Mouse (Mus musculus) spleen, embryonic (tissue): Measurements from ENCODE around the gene Ttc19.

Experiments used
- CTCF ChIA-PET: fragments of 350-600 bp; sonication (Branson Sonifier 250); formaldehyde crosslinking; loops from one replicate; lab custom pipeline; 2022; lab: Charles Lee

The Ttc19 gene

DNA sequence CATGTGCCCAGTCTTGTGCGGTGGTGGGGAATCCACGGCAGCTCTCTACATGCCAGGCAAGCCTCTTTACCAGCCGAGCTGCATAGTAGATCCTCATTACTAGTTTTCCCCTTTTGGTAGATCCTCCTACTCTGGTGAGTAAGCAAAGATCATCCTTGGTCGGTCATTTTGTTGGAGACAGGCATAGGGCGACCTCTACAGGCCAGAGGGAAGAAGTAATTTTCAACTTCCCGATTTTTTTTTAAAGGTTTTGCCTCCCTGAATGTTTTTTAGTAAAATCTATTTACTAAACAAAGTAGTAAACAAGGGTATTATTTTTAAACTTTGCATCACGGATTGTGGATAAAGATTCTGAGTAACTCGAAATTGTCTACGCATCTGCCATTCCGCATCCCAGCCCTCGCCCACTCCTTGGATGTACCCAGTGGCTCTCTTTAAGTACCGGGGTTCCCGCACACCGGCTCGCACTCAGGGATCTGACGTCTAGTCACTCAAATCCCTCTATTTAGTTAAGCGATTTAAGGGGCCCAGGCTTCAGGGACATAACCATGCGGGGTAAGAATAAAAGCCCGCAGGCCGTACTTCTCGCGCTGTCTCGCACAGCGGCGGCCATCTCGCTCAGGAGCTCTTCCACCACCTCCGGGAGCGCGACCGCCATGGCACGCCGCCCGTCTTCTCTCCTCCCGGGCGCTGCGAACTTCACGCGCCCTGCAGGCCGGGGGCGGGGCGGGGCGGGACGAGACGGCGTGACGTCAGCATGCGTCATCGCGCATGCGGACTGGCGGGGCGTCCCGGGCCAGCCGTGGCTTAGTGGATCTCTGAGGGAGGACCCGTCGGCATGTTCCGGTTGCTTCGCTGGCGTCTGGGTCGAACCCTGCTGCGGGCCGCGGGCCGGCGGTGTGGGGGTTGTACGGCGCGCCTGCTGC lies at the start of gene Ttc19, which contains the start of gene Zswim7:
Gene Ttc19, plus strand, starts transcription at position 799 of the 926 bp plus-strand sequence.
Gene Zswim7, minus strand, starts transcription at position 701 of the 926 bp plus-strand sequence.
- CTCF ChIA-PET: interaction anchor here (0.7 kb wide), 1 partner anchor 1503 kb away, joined by 6 read pairs; no protein-coding TSS in a partner anchor

- CTCF ChIA-PET: no interaction called here
Measured at GRCm38 (mm10) chr11:62240631-62241261, 40.5 kb upstream of the Ttc19 start.

DNA sequence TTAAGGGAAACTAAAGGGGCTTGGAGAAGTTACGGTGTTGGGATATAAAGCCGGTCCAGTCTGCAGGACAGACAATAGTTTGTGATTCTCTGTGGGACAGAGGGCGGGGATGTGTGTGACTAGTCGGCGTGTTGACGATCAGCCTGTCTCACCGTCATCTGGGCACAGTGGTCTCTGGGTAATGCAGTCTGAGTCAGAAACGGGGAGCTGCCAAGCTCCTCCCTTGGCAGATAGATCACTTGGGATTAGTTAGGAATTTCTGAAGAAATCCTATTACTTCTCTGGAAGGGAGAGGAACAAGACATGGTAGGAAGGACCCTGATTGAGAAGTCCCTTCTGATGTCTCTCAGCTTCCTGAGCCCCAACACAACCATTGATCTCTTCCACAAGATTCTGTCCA lies 37.4 kb upstream of the Ttc19 start:
- CTCF ChIA-PET: no interaction called here

GRCm38 (mm10) chr11:62244471-62244870 lies 36.8 kb upstream of the Ttc19 start:
- CTCF ChIA-PET: no interaction called here

GRCm38 (mm10) chr11:62247759-62248400 lies 33.4 kb upstream of the Ttc19 start:
- CTCF ChIA-PET: interaction anchor here (0.6 kb wide), 1 partner anchor 58 kb away, joined by 3 read pairs; no protein-coding TSS in a partner anchor

GRCm38 (mm10) chr11:62248401-62249244 lies 32.6 kb upstream of the Ttc19 start, which contains the start of gene Adora2b:
Gene Adora2b (plus strand): TSS chr11:62248984.
- CTCF ChIA-PET: no interaction called here

DNA sequence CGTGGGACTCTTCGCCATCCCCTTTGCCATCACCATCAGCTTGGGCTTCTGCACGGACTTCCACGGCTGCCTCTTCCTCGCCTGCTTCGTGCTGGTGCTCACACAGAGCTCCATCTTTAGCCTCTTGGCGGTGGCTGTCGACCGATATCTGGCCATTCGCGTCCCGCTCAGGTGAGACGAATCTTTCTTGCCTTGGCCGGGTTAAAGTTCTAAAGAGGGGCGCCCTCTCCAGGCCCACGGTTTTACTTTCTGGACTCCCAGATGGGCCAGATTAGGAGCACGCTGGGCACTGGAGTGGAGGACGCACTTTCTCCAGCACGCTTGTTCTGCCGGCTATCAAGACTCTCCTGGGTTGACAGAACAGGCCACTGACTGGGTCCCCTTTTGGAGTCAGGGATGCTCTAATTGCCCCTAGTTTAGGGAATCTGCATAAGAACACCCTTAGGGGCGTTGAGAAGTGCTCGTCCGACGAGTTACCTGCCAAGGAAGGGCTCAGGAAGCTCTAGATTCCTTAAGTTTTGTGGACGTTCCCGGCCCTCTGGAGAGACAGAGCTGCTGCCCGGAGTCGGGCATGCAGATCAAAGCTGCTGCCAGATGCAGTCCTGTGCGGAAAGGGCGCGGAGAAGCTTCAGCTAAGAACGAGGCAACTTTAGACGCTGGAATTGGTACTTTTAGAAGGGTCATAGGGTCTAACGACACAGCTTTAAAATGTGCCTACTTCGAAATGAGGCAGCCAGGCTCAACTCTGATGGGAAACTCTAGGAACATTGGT lies 31.8 kb upstream of the Ttc19 start:
- CTCF ChIA-PET: interaction anchor here (0.5 kb wide), 1 partner anchor 115 kb away, joined by 4 read pairs; no protein-coding TSS in a partner anchor

DNA sequence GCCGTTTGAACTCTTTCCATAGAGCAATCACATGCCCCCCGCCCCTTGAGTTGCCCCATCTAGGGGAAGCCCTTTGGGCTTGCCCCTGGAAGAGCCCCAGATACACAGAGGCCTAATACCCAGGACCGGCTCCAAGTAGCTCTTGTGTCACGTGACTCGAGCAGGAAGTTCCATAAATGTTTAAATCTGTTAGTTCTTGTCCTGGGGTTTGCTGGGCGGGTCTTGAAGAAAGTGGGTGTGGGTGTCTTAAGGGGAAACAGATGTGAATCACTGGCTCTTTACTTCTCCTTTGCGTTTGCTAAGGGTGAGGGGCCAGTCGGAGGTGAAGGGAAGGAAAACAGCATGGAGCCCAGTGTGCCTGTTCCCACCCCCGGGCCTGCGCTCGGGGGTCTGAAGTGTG lies 30.2 kb upstream of the Ttc19 start:
- CTCF ChIA-PET: no interaction called here

GRCm38 (mm10) chr11:62253380-62253779 lies 27.9 kb upstream of the Ttc19 start:
- CTCF ChIA-PET: no interaction called here

- CTCF ChIA-PET: no interaction called here
Measured at GRCm38 (mm10) chr11:62259214-62259613, 22.1 kb upstream of the Ttc19 start.

DNA sequence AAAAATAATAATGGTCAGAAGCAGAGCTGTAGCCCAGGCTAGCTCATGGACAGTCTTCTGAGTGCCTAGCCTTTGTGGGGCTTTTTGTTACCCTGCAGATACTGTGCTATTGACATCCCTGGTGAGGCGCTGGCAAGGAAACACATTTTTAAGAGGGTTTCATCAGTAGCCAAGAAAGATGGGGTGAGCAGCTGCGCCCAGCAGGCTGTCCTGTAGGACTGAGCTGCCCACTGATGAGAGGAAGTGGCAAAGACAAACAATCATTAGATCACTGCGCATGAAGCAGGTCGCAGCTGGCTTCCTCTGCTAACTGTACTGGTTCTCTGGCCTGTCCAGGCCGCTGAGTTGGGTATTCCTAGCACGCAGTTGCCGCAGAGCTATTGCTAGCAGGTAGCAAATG lies 17.7 kb upstream of the Ttc19 start:
- CTCF ChIA-PET: no interaction called here

- CTCF ChIA-PET: no interaction called here
Measured at GRCm38 (mm10) chr11:62264018-62264417, 17.3 kb upstream of the Ttc19 start.

- CTCF ChIA-PET: no interaction called here
Measured at GRCm38 (mm10) chr11:62265642-62266041, 15.6 kb upstream of the Ttc19 start.

DNA sequence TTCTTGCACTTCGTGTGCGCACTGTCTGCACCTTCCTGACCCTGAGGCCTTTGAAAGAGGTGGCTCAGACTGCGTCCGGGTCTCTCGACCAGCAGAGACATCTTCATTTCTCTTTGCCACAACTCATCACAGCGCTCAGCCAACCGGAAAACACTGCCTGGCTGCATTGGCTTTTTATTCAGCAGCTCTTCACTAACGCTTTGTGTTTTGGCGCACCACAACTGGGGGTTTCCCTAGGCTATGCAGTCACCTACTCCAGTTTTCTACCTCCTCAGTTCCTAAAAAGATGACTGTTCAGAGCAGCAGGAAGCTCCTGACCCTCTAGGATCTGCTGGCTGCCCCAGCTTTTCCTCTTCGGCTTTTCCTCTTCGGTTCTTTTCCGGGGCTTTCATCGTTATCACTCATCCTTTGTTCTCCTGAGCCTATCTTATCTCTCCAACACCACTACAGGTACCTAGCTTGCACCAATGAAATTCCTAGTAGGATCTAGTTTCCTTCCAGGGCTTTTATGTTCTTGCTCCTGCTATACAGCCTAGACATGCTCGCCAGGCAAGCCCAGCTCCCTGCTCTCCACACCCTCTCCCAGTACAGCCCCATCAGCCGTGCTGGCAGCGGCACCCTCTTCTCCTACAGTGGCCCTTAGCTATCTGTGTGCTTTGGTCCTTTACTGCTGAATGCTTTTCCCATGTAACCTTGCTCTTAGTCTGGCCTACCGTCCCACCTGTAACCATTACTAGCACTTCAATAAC lies 14.6 kb upstream of the Ttc19 start:
- CTCF ChIA-PET: no interaction called here

DNA sequence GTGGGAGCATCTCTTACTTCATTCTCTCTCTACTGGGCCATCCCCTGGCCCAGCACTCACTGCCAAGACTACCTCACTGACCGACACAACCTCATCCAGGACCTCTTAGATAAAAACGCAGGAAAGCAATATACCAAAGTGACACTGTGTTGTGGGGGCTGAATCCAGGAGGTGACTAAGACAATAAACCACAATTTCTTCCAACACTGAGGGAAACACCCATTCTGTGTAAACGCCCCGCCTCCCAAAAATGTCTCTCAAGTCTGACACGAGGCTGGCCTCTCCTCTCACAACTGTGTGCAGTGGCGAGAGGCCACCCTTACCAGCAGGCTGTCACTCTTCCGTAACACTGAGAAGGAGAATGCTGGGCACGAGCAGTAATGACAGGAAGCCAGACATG lies 12.9 kb upstream of the Ttc19 start:
- CTCF ChIA-PET: no interaction called here

DNA sequence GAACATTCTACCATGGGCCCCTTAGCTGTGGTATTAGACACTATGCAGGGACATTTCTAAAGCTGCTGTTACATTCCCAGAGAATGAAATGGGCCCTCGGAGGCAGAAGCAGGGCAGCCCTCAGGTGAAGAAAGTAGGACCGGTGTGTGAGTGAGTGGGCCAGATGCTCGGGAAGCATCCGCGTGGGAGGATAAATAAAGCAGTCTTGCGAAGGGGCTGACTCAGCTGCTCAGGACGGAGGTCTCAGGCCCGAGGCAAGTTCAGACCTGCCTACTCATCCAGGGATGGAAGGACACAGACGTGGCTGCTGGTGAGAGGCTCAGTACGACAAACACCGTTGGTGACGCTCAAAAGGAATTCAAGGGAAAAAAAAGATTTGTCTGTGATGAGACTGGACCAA lies 12.2 kb upstream of the Ttc19 start:
- CTCF ChIA-PET: no interaction called here

GRCm38 (mm10) chr11:62270851-62271250 lies 10.4 kb upstream of the Ttc19 start:
- CTCF ChIA-PET: no interaction called here

- CTCF ChIA-PET: no interaction called here
Measured at GRCm38 (mm10) chr11:62277086-62277485, 4.2 kb upstream of the Ttc19 start.

GRCm38 (mm10) chr11:62278027-62278426 lies 3.2 kb upstream of the Ttc19 start:
- CTCF ChIA-PET: no interaction called here

GRCm38 (mm10) chr11:62281601-62281997 lies 326 bp downstream of the Ttc19 start:
- CTCF ChIA-PET: no interaction called here
